Mouse (Mus musculus) embryonic facial prominence, embryonic 11.5 days (tissue): ENCODE data around the gene Rasa1. TPM values are rescaled to one million over a fixed set of nuclear protein-coding genes. Genes with fewer than 3 reads are reported as not detected.

Experiments
- ATAC-seq: fragments of 200-750 bp; cut with Nextera tagmentation; replicated peaks from 2 replicates; pipeline ENCODE4 v1.8.0; 2017; ENCODE audit warnings: low read depth; ENCODE audit not compliant: insufficient number of reproducible peaks, low FRiP score, low TSS enrichment
- DNase-seq: peaks from one replicate; pipeline ENCODE4 v3.0.0-alpha.2; 2015; ENCODE audit warnings: low spot score
- H3K27ac ChIP-seq: fragments of 300-500 bp; sonication (generic); replicated peaks from 2 replicates; pipeline ENCODE4 v1.5.1; 2014; ENCODE audit warnings: mild to moderate bottlenecking, low read depth, low read length, control low read depth
- H3K27me3 ChIP-seq: fragments of 300-500 bp; sonication (generic); 2 replicates; pipeline ENCODE4 v1.6.1; 2014; ENCODE audit warnings: mild to moderate bottlenecking, low read length, moderate library complexity, mixed read lengths; ENCODE audit not compliant: control insufficient read depth, insufficient read depth
- H3K36me3 ChIP-seq: fragments of 300-500 bp; sonication (generic); replicated peaks from 2 replicates; pipeline ENCODE4 v1.6.1; 2014; ENCODE audit warnings: low read depth, mild to moderate bottlenecking, low read length, moderate library complexity, mixed read lengths; ENCODE audit not compliant: control insufficient read depth, insufficient read depth
- H3K4me1 ChIP-seq: fragments of 300-500 bp; sonication (generic); 2 replicates; pipeline ENCODE4 v1.6.1; 2014; ENCODE audit warnings: low read length, mixed read lengths; ENCODE audit not compliant: control insufficient read depth, insufficient read depth
- H3K4me2 ChIP-seq: fragments of 300-500 bp; sonication (generic); 2 replicates; pipeline ENCODE4 v1.6.1; 2014; ENCODE audit warnings: low read depth, mild to moderate bottlenecking, control low read depth, low read length, moderate library complexity
- H3K4me3 ChIP-seq: fragments of 300-500 bp; sonication (generic); 2 replicates; pipeline ENCODE4 v1.5.1; 2014; ENCODE audit warnings: low read depth, low read length, control low read depth
- H3K9ac ChIP-seq: fragments of 300-500 bp; sonication (generic); replicated peaks from 2 replicates; pipeline ENCODE4 v1.6.1; 2014; ENCODE audit warnings: mild to moderate bottlenecking, control low read depth, low read length
- H3K9me3 ChIP-seq: fragments of 300-500 bp; sonication (generic); replicated peaks from 2 replicates; pipeline ENCODE4 v1.6.1; 2016; ENCODE audit warnings: mild to moderate bottlenecking, low read length, inconsistent platforms, mixed read lengths; ENCODE audit not compliant: control insufficient read depth
- WGBS: fragments of 180-500 bp; shearing (Covaris S2); extraction: QIAGEN DNeasy Blood & Tissue Kit; methylation state at CpG from one replicate; pipeline ENCODE4 v1.1.7; 2014; 5-methylcytosine and 5-hydroxymethylcytosine counted together
- polyA plus RNA-seq: library from polyadenylated mRNA; unstranded; fragments of >200 nt; fragmentation: Nextera tagmentation; extraction: Ambion mirVana; gene quantifications from 2 replicates; pipeline ENCODE4 v1.2.1, GENCODE M21; 2014

The Rasa1 gene
- 50.1 and 50.6 TPM in 2 replicates for polyA plus RNA-seq

GRCm38 (mm10) chr13:85288843-85289713 lies at the start of gene Rasa1:
Gene Rasa1, minus strand, starts transcription at chr13:85289130.
- Histone ChIP-seq H3K27me3 (no peaks in the 10 kb centered on the region), H3K9ac (peak within 1 kb of the TSS; percentile 96), H3K4me1 (no peaks in the 10 kb centered on the region), H3K4me3 (peak within 1 kb of the TSS; percentile 96), H3K36me3 (no peaks in the 10 kb centered on the region), H3K27ac (peak within 1 kb of the TSS; percentile 99), H3K4me2 (peak within 1 kb of the TSS; percentile 48), H3K9me3 (no peaks in the 10 kb centered on the region)
- ATAC-seq (peak; percentile 99), DNase-seq (peak; percentile 96)
- under 1% methylated on average over 75 of the region's 97 CpGs for WGBS

GRCm38 (mm10) chr13:85311547-85311946 lies 22.6 kb upstream of the Rasa1 start:
- H3K4me3 ChIP-seq = no peak overlapping the region
- DNase-seq = no peak
- 92% methylated on average over 2 of the region's 2 CpGs for WGBS
- H3K9me3 ChIP-seq = no peaks in the 10 kb centered on the region
- no peak overlapping the region for H3K9ac ChIP-seq
- no peaks in the 10 kb centered on the region for H3K4me1 ChIP-seq
- no peak overlapping the region for H3K4me2 ChIP-seq
- H3K27me3 ChIP-seq = no peaks in the 10 kb centered on the region
- H3K27ac ChIP-seq = no peak overlapping the region
- H3K36me3 ChIP-seq = no peaks in the 10 kb centered on the region
- ATAC-seq = no peak

GRCm38 (mm10) chr13:85310968-85311367 lies 22.0 kb upstream of the Rasa1 start:
- no peaks in the 10 kb centered on the region for H3K9me3 ChIP-seq
- DNase-seq (no peak), ATAC-seq (no peak)
- no peak overlapping the region for H3K9ac ChIP-seq
- no peaks in the 10 kb centered on the region for H3K27me3 ChIP-seq
- H3K27ac ChIP-seq = no peak overlapping the region
- no peaks in the 10 kb centered on the region for H3K36me3 ChIP-seq
- no peak overlapping the region for H3K4me3 ChIP-seq
- no peaks in the 10 kb centered on the region for H3K4me1 ChIP-seq
- WGBS = 53% methylated on average over 5 of the region's 5 CpGs
- no peak overlapping the region for H3K4me2 ChIP-seq

- H3K27me3 ChIP-seq = no peaks in the 10 kb centered on the region
- H3K4me1 ChIP-seq = no peaks in the 10 kb centered on the region
- H3K9ac ChIP-seq = no peak overlapping the region
- no peak overlapping the region for H3K4me3 ChIP-seq
- no peak for DNase-seq
- no peaks in the 10 kb centered on the region for H3K9me3 ChIP-seq
- WGBS = 95% methylated on average over 2 of the region's 2 CpGs
- H3K27ac ChIP-seq = no peak overlapping the region
- no peak overlapping the region for H3K4me2 ChIP-seq
- ATAC-seq = no peak
- no peaks in the 10 kb centered on the region for H3K36me3 ChIP-seq
Observed at GRCm38 (mm10) chr13:85310483-85310882, 21.6 kb upstream of the Rasa1 start.

- DNase-seq = no peak
- no peak for ATAC-seq
- Histone ChIP-seq H3K4me2 (no peak overlapping the region), H3K36me3 (no peaks in the 10 kb centered on the region), H3K4me3 (no peak overlapping the region), H3K9ac (no peak overlapping the region), H3K27me3 (no peaks in the 10 kb centered on the region), H3K9me3 (no peaks in the 10 kb centered on the region), H3K4me1 (no peaks in the 10 kb centered on the region), H3K27ac (no peak overlapping the region)
Observed at GRCm38 (mm10) chr13:85306039-85306438, 17.1 kb upstream of the Rasa1 start.

GRCm38 (mm10) chr13:85290651-85291050 lies 1.7 kb upstream of the Rasa1 start:
- Histone ChIP-seq H3K9ac (no peak overlapping the region), H3K27me3 (no peaks in the 10 kb centered on the region), H3K4me3 (no peak overlapping the region), H3K27ac (no peak overlapping the region), H3K36me3 (no peaks in the 10 kb centered on the region), H3K4me1 (no peaks in the 10 kb centered on the region), H3K4me2 (no peak overlapping the region), H3K9me3 (no peaks in the 10 kb centered on the region)
- no peak for ATAC-seq
- 68% methylated on average over 1 of the region's 1 CpGs for WGBS
- no peak for DNase-seq

GRCm38 (mm10) chr13:85288574-85288842 lies 422 bp downstream of the Rasa1 start:
- no peaks in the 10 kb centered on the region for H3K36me3 ChIP-seq
- no peak; the same call in 1 of the 2 replicates for ATAC-seq
- 0% methylated on average over 24 of the region's 35 CpGs for WGBS
- H3K9ac ChIP-seq = peak overlapping the region; percentile 96
- H3K27me3 ChIP-seq = no peaks in the 10 kb centered on the region
- peak overlapping the region; percentile 48 for H3K4me2 ChIP-seq
- no peaks in the 10 kb centered on the region for H3K9me3 ChIP-seq
- H3K27ac ChIP-seq = peak overlapping the region; percentile 99
- DNase-seq = no peak
- H3K4me1 ChIP-seq = no peaks in the 10 kb centered on the region
- peak overlapping the region; percentile 96 for H3K4me3 ChIP-seq

- peak; percentile 52 for DNase-seq
- no peak; the same call in 1 of the 2 replicates for ATAC-seq
- H3K4me2 ChIP-seq = peak overlapping the region; percentile 48
- H3K27ac ChIP-seq = peak overlapping the region; percentile 99
- no peaks in the 10 kb centered on the region for H3K36me3 ChIP-seq
- H3K27me3 ChIP-seq = no peaks in the 10 kb centered on the region
- H3K4me3 ChIP-seq = peak overlapping the region; percentile 96
- peak overlapping the region; percentile 96 for H3K9ac ChIP-seq
- WGBS = under 1% methylated on average over 25 of the region's 25 CpGs
- no peaks in the 10 kb centered on the region for H3K4me1 ChIP-seq
- no peaks in the 10 kb centered on the region for H3K9me3 ChIP-seq
Observed at GRCm38 (mm10) chr13:85287876-85288573, 905 bp downstream of the Rasa1 start.
